Mouse (Mus musculus): ENCODE results near the gene Kcnip4. TPM values are rescaled to one million over a fixed set of nuclear protein-coding genes. Genes with fewer than 3 reads are reported as not detected.

Gene Kcnip4
- polyA plus RNA-seq, 1 experiment from 2014 or later = 2.9 TPM

- Histone ChIP-seq H3K4me1 (no peaks in the 10 kb centered on the region), H3K9me3 (no peaks in the 10 kb centered on the region), H3K4me3 (no peak overlapping the region), H3K9ac (no peak overlapping the region), H3K4me2 (no peak overlapping the region), H3K27ac (no peak overlapping the region), H3K36me3 (no peaks in the 10 kb centered on the region), H3K27me3 (no peaks in the 10 kb centered on the region)
- no peak for ATAC-seq (ENCODE audit: insufficient number of reproducible peaks, low FRiP score, low TSS enrichment, low read depth)
- 69% methylated on average over 6 of the region's 6 CpGs for WGBS
These were observed 63.9 kb downstream of the Kcnip4 start for GRCm38 (mm10) chr5:49460643-49461276.

GRCm38 (mm10) chr5:49453100-49453499 lies 71.6 kb downstream of the Kcnip4 start:
- Histone ChIP-seq H3K36me3 (no peaks in the 10 kb centered on the region), H3K27ac (no peak overlapping the region), H3K4me2 (no peak overlapping the region), H3K9me3 (no peaks in the 10 kb centered on the region), H3K9ac (no peak overlapping the region), H3K27me3 (no peaks in the 10 kb centered on the region), H3K4me1 (no peaks in the 10 kb centered on the region), H3K4me3 (no peak overlapping the region)
- 80% methylated on average over 3 of the region's 3 CpGs for WGBS
- ATAC-seq (ENCODE audit: insufficient number of reproducible peaks, low FRiP score, low TSS enrichment, low read depth) = no peak

DNA sequence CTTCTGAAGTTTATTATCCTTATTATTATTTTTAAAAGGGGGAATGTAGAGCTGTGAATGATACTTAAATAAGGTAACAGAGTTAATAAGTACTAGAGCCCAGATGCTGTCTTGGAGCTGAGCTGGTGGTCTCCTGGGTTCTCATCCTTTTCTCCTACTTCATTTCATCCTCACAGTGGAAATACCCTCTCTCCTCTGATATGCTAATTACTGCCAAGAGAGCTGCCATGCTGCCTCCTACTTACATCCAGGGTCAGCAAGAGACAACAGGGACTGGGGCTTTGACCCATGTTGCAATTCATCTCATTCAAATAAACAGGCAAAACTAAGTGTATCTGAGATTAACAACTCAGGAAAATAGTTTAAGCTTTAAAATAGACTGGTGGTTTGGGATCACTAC lies 73.4 kb downstream of the Kcnip4 start:
- no peaks in the 10 kb centered on the region for H3K27me3 ChIP-seq
- H3K27ac ChIP-seq = no peak overlapping the region
- H3K9ac ChIP-seq = no peak overlapping the region
- no peaks in the 10 kb centered on the region for H3K9me3 ChIP-seq
- H3K4me3 ChIP-seq = no peak overlapping the region
- H3K4me1 ChIP-seq = no peaks in the 10 kb centered on the region
- no peak for ATAC-seq (ENCODE audit: insufficient number of reproducible peaks, low FRiP score, low TSS enrichment, low read depth)
- no peaks in the 10 kb centered on the region for H3K36me3 ChIP-seq
- H3K4me2 ChIP-seq = no peak overlapping the region

- Histone ChIP-seq H3K4me1 (no peaks in the 10 kb centered on the region), H3K9me3 (no peaks in the 10 kb centered on the region), H3K27ac (no peak overlapping the region), H3K27me3 (no peaks in the 10 kb centered on the region), H3K9ac (no peak overlapping the region), H3K4me3 (no peak overlapping the region), H3K36me3 (no peaks in the 10 kb centered on the region), H3K4me2 (no peak overlapping the region)
- 76% methylated on average over 3 of the region's 3 CpGs for WGBS
- ATAC-seq (ENCODE audit: insufficient number of reproducible peaks, low FRiP score, low TSS enrichment, low read depth) = no peak
These were observed 73.8 kb downstream of the Kcnip4 start for GRCm38 (mm10) chr5:49450876-49451275.

DNA sequence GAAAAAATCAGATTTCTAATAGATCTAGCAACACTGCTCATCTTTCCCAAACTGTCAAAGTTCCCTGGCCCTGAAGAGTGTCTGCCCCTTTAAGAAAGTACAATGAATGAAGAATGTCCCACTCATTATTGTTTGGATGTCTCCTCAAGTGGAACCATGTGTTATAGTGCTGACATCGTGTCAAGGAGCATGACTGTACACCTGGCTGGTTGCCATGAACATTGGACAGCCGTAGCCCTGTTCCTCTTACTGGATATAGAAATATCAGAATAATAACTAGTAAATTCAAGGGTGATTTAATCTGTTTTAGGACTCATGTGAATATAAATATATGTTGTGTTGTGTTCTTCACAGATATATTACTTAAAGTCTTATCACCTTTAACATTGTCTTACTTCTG lies 87.5 kb downstream of the Kcnip4 start:
- 47% methylated on average over 2 of the region's 2 CpGs for WGBS
- H3K9ac ChIP-seq = no peak overlapping the region
- no peak overlapping the region for H3K4me3 ChIP-seq
- H3K9me3 ChIP-seq = no peaks in the 10 kb centered on the region
- H3K36me3 ChIP-seq = no peaks in the 10 kb centered on the region
- no peak for ATAC-seq (ENCODE audit: insufficient number of reproducible peaks, low FRiP score, low TSS enrichment, low read depth)
- no peak overlapping the region for H3K27ac ChIP-seq
- no peak overlapping the region for H3K4me2 ChIP-seq
- no peaks in the 10 kb centered on the region for H3K4me1 ChIP-seq
- H3K27me3 ChIP-seq = no peaks in the 10 kb centered on the region

DNA sequence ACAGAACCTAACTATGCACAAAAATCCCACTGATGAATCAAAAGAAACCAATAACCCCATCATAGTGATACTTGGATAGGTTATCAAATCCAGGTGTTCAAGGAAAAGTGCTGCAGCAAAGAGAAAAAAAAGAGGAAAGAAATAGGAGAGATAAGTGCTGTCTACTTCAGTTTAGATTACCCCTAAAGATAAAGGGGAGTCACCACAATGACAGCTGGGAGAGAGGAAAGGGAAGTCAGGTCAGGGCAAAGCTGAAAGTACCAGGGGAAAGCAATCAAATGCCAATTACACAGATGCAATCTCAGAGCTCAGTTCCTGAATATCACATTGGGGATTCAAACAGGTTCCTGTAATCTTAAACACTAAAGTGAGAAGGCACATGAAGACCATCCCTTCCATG lies 97.0 kb downstream of the Kcnip4 start:
- no peak overlapping the region for H3K9ac ChIP-seq
- H3K36me3 ChIP-seq = no peaks in the 10 kb centered on the region
- no peak overlapping the region for H3K4me3 ChIP-seq
- no peaks in the 10 kb centered on the region for H3K4me1 ChIP-seq
- no peak overlapping the region for H3K27ac ChIP-seq
- ATAC-seq (ENCODE audit: insufficient number of reproducible peaks, low FRiP score, low TSS enrichment, low read depth) = no peak
- H3K27me3 ChIP-seq = no peaks in the 10 kb centered on the region
- no peaks in the 10 kb centered on the region for H3K9me3 ChIP-seq
- H3K4me2 ChIP-seq = no peak overlapping the region

DNA sequence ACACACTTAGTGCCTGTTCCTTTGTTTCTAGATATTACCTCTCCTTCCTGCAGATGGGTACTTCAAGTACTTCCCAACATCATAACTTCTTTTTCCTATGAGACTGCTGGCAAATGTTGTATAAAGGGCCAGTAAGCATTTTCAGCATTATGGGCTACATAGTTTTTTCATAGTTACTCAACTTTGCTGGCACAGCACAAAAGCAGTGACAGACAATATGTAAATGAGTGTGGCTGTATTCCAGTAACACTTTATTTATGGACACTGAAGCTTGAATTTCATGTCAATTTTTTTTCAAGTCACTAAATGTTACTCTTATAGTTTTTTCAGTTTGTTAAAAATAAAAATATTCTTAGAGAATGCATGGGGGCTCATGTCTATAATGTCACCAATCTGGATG lies 105.0 kb downstream of the Kcnip4 start:
- Histone ChIP-seq H3K4me1 (no peaks in the 10 kb centered on the region), H3K9me3 (no peaks in the 10 kb centered on the region), H3K27ac (no peak overlapping the region), H3K9ac (no peak overlapping the region), H3K4me2 (no peak overlapping the region), H3K36me3 (no peaks in the 10 kb centered on the region), H3K27me3 (no peaks in the 10 kb centered on the region), H3K4me3 (no peak overlapping the region)
- no peak for ATAC-seq (ENCODE audit: insufficient number of reproducible peaks, low FRiP score, low TSS enrichment, low read depth)

- Histone ChIP-seq H3K4me3 (no peak overlapping the region), H3K36me3 (no peaks in the 10 kb centered on the region), H3K4me2 (no peak overlapping the region), H3K9me3 (no peaks in the 10 kb centered on the region), H3K27me3 (no peaks in the 10 kb centered on the region), H3K4me1 (no peaks in the 10 kb centered on the region), H3K9ac (no peak overlapping the region), H3K27ac (no peak overlapping the region)
- no peak for ATAC-seq (ENCODE audit: insufficient number of reproducible peaks, low FRiP score, low TSS enrichment, low read depth)
- 81% methylated on average over 1 of the region's 1 CpGs for WGBS
These were observed 116.4 kb downstream of the Kcnip4 start for GRCm38 (mm10) chr5:49408351-49408750.

DNA sequence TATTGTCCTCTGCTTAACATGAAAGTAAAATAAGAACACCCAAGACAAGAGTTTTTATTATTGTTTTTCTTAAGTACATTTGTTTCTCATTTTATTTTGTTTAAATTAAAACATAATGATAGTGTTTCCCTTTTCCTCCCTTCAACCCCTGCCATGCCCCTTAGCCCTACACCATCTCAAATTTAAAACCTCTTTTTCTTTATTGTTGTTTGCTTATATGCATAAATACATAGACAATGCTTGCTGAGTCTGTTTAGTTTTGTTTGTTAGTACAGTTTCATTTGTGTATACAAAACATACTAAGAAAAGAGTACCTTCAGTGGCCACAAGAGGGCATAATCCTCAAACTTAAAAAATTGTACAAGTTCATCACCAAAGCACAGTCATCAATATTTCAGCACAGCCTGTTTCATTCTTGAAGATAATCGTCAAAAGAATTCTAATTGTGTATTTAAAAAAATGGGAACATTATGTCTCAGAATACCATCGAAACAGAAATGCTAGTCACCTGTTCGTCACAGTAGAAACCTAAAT lies 154.1 kb downstream of the Kcnip4 start:
- Histone ChIP-seq H3K9me3 (no peaks in the 10 kb centered on the region), H3K36me3 (no peaks in the 10 kb centered on the region), H3K27me3 (no peaks in the 10 kb centered on the region), H3K4me3 (no peak overlapping the region), H3K27ac (no peak overlapping the region), H3K4me2 (no peak overlapping the region), H3K9ac (no peak overlapping the region), H3K4me1 (no peaks in the 10 kb centered on the region)
- 44% methylated on average over 3 of the region's 3 CpGs for WGBS
- ATAC-seq (ENCODE audit: insufficient number of reproducible peaks, low FRiP score, low TSS enrichment, low read depth) = no peak

DNA sequence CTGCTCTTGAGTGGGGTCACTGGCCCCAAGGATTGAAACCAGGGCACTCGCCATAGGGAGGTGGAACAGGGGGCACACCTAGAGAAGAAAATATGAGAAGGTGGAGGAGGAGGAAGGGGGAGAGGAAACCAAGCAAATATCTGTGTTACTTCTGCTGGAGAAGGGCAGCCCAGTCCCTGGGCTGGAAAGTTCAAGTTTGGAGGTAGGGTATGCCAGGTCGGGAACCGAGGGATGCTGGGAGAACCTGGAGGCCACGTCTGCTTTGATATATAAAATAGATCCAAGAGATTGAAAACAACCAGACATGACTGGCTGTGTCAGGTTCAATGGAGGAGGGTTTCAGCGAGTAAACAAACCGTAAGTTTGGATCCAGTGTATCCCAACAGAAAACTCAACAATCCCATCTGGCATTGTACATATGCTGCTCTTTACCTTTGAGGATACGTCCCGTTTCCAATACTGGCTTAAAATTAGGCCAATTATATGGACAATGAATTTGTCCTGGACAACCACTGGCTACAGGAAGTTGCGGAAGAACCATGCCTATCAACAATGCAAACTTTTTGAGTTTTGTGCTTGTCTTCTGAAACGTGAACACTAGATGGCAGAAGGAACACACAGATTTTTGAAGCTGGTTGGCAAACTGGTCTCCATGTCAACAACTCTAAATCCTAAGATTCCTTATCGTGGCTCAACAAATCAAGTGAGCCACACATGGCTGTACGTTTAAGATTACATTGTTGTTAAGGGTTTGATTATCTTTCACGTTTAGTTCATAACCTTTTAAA lies 155.9 kb downstream of the Kcnip4 start:
- Histone ChIP-seq H3K4me1 (no peaks in the 10 kb centered on the region), H3K4me3 (no peak overlapping the region), H3K4me2 (no peak overlapping the region), H3K36me3 (no peaks in the 10 kb centered on the region), H3K27ac (no peak overlapping the region), H3K27me3 (no peaks in the 10 kb centered on the region), H3K9me3 (no peaks in the 10 kb centered on the region), H3K9ac (no peak overlapping the region)
- WGBS = 43% methylated on average over 13 of the region's 13 CpGs
- no peak for ATAC-seq (ENCODE audit: insufficient number of reproducible peaks, low FRiP score, low TSS enrichment, low read depth)

DNA sequence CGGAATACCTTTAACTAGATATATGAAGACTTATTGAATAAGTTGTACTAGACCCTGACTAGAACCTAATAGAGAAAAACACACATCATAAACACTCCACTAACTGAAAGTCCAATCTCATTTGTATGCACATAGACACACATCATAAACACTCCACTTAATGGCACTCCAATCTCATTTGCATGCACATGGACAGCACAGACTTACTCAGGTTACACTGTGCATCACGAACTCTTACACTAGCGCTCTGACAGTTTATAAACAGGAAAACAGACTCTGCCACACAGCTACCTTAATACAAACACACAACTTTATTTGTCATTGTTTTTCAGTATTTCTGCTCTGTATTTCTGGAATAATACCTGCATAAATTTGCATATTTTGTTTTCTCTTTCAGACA lies 168.3 kb downstream of the Kcnip4 start:
- H3K4me3 ChIP-seq = no peak overlapping the region
- ATAC-seq (ENCODE audit: insufficient number of reproducible peaks, low FRiP score, low TSS enrichment, low read depth) = no peak
- H3K27ac ChIP-seq = no peak overlapping the region
- H3K9me3 ChIP-seq = no peaks in the 10 kb centered on the region
- no peaks in the 10 kb centered on the region for H3K27me3 ChIP-seq
- 74% methylated on average over 3 of the region's 3 CpGs for WGBS
- H3K36me3 ChIP-seq = no peaks in the 10 kb centered on the region
- no peaks in the 10 kb centered on the region for H3K4me1 ChIP-seq
- H3K9ac ChIP-seq = no peak overlapping the region
- H3K4me2 ChIP-seq = no peak overlapping the region

- Histone ChIP-seq H3K4me1 (no peaks in the 10 kb centered on the region), H3K27me3 (no peaks in the 10 kb centered on the region), H3K27ac (no peak overlapping the region), H3K36me3 (no peaks in the 10 kb centered on the region), H3K4me2 (no peak overlapping the region), H3K9me3 (no peaks in the 10 kb centered on the region), H3K9ac (no peak overlapping the region), H3K4me3 (no peak overlapping the region)
- 76% methylated on average over 5 of the region's 5 CpGs for WGBS
- no peak for ATAC-seq (ENCODE audit: insufficient number of reproducible peaks, low FRiP score, low TSS enrichment, low read depth)
These were observed 172.6 kb downstream of the Kcnip4 start for GRCm38 (mm10) chr5:49352061-49352460.

Measured in limb, embryonic 15.5 days (tissue).